Mouse (Mus musculus) liver, embryonic 11.5 days (tissue): Measurements from ENCODE around the gene 5730596B20Rik. TPM values are rescaled to one million over a fixed set of nuclear protein-coding genes. Genes with fewer than 3 reads are reported as not detected.

Experiments
- ATAC-seq: fragments of 200-750 bp; cut with Nextera tagmentation; replicated peaks from 2 replicates; pipeline ENCODE4 v1.8.0; 2017; ENCODE audit warnings: moderate number of reproducible peaks, mild to moderate bottlenecking, moderate TSS enrichment, moderate library complexity; ENCODE audit not compliant: low FRiP score
- DNase-seq: peaks from one replicate; pipeline ENCODE4 v3.0.0-alpha.2; 2017; ENCODE audit warnings: low spot score
- H3K27ac ChIP-seq: fragments of 300-500 bp; sonication (generic); 2 replicates; pipeline ENCODE4 v1.5.1; 2014; ENCODE audit warnings: mild to moderate bottlenecking, low read depth, low read length, control low read depth
- H3K27me3 ChIP-seq: fragments of 300-500 bp; sonication (generic); replicated peaks from 2 replicates; pipeline ENCODE4 v1.6.1; 2014; ENCODE audit warnings: low read length, mixed read lengths; ENCODE audit not compliant: control insufficient read depth, insufficient read depth
- H3K36me3 ChIP-seq: fragments of 300-500 bp; sonication (generic); 2 replicates; pipeline ENCODE4 v1.6.1; 2014; ENCODE audit warnings: mild to moderate bottlenecking, low read length, moderate library complexity, mixed read lengths; ENCODE audit not compliant: control insufficient read depth, insufficient read depth
- H3K4me1 ChIP-seq: fragments of 300-500 bp; sonication (generic); replicated peaks from 2 replicates; pipeline ENCODE4 v1.6.1; 2014; ENCODE audit warnings: low read length, mixed read lengths; ENCODE audit not compliant: control insufficient read depth, insufficient read depth
- H3K4me2 ChIP-seq: fragments of 300-500 bp; sonication (generic); 2 replicates; pipeline ENCODE4 v1.6.1; 2014; ENCODE audit warnings: mild to moderate bottlenecking, control low read depth, moderate library complexity
- H3K4me3 ChIP-seq: fragments of 300-500 bp; sonication (generic); 2 replicates; pipeline ENCODE4 v1.5.1; 2014; ENCODE audit warnings: low read depth, low read length, control low read depth
- H3K9ac ChIP-seq: fragments of 300-500 bp; sonication (generic); 2 replicates; pipeline ENCODE4 v1.6.1; 2014; ENCODE audit warnings: low read depth, low read length, control low read depth
- H3K9me3 ChIP-seq: fragments of 300-500 bp; sonication (generic); 2 replicates; pipeline ENCODE4 v1.6.1; 2016; ENCODE audit warnings: low read length, inconsistent platforms, mixed read lengths; ENCODE audit not compliant: control insufficient read depth
- WGBS: fragments of 180-500 bp; shearing (Covaris S2); extraction: QIAGEN DNeasy Blood & Tissue Kit; methylation state at CpG from one replicate; pipeline ENCODE4 v1.1.7; 2014; 5-methylcytosine and 5-hydroxymethylcytosine counted together
- polyA plus RNA-seq: library from polyadenylated mRNA; unstranded; fragments of >200 nt; fragmentation: Nextera tagmentation; extraction: Ambion mirVana; gene quantifications from 2 replicates; pipeline ENCODE4 v1.2.1, GENCODE M21; 2014

Gene 5730596B20Rik
- polyA plus RNA-seq, 1 experiment from 2014 or later, result 1.0 TPM

GRCm38 (mm10) chr6:52208072-52208867, 31.0 kb downstream of the 5730596B20Rik start, which contains the start of gene Hoxa6:
Gene Hoxa6 (minus strand): TSS chr6:52208722.
- Histone ChIP-seq H3K9me3 (no peaks in the 10 kb centered on the region), H3K36me3 (no peaks in the 10 kb centered on the region), H3K27ac (no peak within 1 kb of the TSS), H3K4me2 (peak within 1 kb of the TSS; percentile 49), H3K9ac (no peak within 1 kb of the TSS), H3K27me3 (peaks cover 99% of the 10 kb centered on the region), H3K4me3 (peak within 1 kb of the TSS; percentile 11), H3K4me1 (no peaks in the 10 kb centered on the region; the same call in none of the 2 replicates)
- no peak for DNase-seq
- 4% methylated on average over 47 of the region's 47 CpGs for WGBS
- no peak for ATAC-seq

DNA sequence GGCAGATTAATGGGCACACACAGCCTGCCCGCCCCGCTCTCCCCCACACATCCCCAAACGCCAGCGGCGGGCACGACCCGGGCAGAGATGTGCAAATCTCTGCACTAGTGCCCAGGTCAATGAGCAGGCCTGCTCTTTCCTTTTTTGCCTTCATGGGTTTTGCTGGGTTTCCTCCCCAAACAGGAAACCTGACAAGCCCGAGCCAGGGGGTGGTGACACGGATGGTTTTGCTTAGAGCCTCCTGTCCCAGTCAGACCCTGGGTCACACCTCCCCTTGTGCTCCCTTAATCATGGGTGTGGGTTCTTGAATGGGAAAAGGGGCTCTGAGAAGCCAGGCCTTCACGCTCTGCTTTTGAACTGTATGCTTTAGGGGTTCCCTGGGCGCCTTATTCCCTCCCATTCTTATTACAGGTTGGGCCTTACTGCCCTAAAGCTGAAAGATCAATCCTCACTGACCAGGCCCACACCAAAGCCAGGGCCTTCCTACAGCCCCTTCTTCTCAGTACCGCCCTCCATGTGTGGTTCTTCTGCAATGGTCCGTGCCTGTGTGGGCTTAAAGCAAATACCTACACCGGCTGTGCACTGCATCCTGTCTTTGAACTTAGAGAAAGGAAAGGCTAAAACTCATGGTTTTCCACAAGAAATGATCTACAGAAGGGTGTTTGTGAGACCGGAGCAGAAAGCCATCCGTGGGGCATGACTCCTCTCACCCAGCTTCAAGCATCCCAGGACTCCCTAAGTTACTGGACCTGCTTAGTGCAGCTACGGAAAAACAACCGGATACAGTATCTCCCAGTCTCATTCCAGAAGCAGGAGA, 31.8 kb downstream of the 5730596B20Rik start:
- Histone ChIP-seq H3K27me3 (peaks cover 99% of the 10 kb centered on the region), H3K36me3 (no peaks in the 10 kb centered on the region), H3K9ac (no peak overlapping the region), H3K4me3 (peak overlapping the region; percentile 11), H3K27ac (no peak overlapping the region), H3K4me1 (no peaks in the 10 kb centered on the region; the same call in none of the 2 replicates), H3K4me2 (peak overlapping the region; percentile 49), H3K9me3 (no peaks in the 10 kb centered on the region)
- ATAC-seq (no peak), DNase-seq (no peak)
- WGBS, result 8% methylated on average over 18 of the region's 18 CpGs

DNA sequence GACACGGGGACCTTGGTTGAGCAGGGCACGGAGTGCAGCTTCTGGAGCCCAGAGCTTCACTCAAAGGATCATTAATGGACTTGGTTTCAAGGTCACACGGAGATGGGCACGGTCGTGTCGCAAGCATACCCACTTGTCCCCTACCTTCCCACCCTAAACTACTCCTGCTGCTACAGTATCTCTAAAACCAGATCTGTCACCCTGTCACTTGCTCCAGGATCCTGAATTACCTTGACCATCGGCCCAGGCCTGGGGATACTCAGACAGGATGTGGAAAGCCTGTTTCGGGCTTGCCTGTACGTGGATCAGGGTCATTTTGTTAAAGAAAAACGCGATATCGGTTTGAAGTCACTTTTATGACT, 32.4 kb downstream of the 5730596B20Rik start:
- ATAC-seq (no peak), DNase-seq (no peak)
- Histone ChIP-seq H3K27me3 (peaks cover 99% of the 10 kb centered on the region), H3K4me2 (peak overlapping the region; percentile 49; the same call in 1 of the 2 replicates), H3K4me3 (no peak overlapping the region), H3K27ac (no peak overlapping the region), H3K9ac (no peak overlapping the region), H3K4me1 (no peaks in the 10 kb centered on the region; the same call in none of the 2 replicates), H3K9me3 (no peaks in the 10 kb centered on the region), H3K36me3 (no peaks in the 10 kb centered on the region)
- WGBS, result 7% methylated on average over 12 of the region's 12 CpGs

GRCm38 (mm10) chr6:52211170-52211935, 34.1 kb downstream of the 5730596B20Rik start:
- Histone ChIP-seq H3K27me3 (peaks cover 99% of the 10 kb centered on the region), H3K27ac (no peak overlapping the region), H3K4me2 (peak overlapping the region; percentile 48), H3K9ac (no peak overlapping the region), H3K4me1 (no peaks in the 10 kb centered on the region; the same call in none of the 2 replicates), H3K9me3 (no peaks in the 10 kb centered on the region), H3K36me3 (no peaks in the 10 kb centered on the region), H3K4me3 (peak overlapping the region; percentile 29)
- DNase-seq (no peak), ATAC-seq (no peak; the same call in 1 of the 2 replicates)
- 3% methylated on average over 37 of the region's 37 CpGs for WGBS

DNA sequence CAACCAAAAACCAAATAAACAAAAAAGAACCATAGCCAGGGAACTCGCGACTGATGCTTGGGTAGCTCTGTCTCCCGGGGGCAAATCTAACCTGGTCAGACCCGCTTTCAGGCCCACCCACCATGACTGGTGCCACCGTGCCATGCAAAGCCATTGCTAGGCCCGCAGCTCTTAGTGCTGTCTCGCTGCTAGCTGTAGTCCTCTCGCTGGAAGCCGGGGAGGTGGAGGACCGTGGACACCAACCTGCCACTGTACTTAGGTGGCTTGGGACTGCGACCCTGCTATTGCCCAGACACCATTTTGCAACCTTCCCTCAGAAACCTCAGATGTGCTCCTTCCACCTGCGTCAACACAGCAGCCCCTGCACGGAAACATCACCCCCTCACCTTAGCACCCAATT, 34.7 kb downstream of the 5730596B20Rik start:
- no peaks in the 10 kb centered on the region for H3K36me3 ChIP-seq
- no peaks in the 10 kb centered on the region for H3K9me3 ChIP-seq
- H3K4me3 ChIP-seq, result peak overlapping the region; percentile 29
- no peaks in the 10 kb centered on the region; the same call in 1 of the 2 replicates for H3K4me1 ChIP-seq
- ATAC-seq (no peak), DNase-seq (no peak)
- WGBS, result 4% methylated on average over 13 of the region's 13 CpGs
- H3K27ac ChIP-seq, result no peak overlapping the region
- peaks cover 99% of the 10 kb centered on the region for H3K27me3 ChIP-seq
- no peak overlapping the region for H3K9ac ChIP-seq
- H3K4me2 ChIP-seq, result peak overlapping the region; percentile 48

DNA sequence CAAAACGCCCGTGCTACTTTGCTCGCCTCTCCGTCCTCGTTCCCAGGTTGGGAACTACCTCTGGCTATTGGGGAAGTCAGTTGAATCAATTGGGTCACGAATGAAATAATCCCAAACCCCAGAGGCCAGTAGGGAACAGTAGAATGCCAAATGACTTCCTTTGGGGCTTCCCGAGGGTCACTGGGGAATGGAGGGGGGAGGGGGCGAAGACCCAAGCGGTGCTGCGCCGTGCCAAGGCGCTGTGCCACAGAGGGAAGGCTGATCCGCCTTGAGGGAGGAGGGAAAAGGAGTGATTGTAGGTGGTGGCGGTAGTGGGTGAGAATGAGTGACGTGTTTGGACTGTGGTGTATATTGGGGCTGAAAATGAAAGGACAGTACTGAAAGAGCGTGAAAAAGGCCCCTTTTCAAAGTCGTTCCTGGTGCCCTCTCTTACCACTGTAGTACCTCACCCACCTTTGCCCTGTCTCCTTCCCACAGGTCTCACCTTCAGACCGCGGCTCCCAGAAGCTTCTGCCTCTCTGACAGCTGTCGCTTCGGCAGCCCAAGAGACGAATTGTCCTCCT, 35.3 kb downstream of the 5730596B20Rik start:
- Histone ChIP-seq H3K36me3 (no peaks in the 10 kb centered on the region), H3K4me2 (peak overlapping the region; percentile 48), H3K27me3 (peaks cover 99% of the 10 kb centered on the region), H3K9ac (no peak overlapping the region), H3K4me1 (no peaks in the 10 kb centered on the region; the same call in 1 of the 2 replicates), H3K27ac (no peak overlapping the region), H3K9me3 (no peaks in the 10 kb centered on the region), H3K4me3 (peak overlapping the region; percentile 29)
- 1% methylated on average over 22 of the region's 22 CpGs for WGBS
- DNase-seq, result no peak
- no peak for ATAC-seq

DNA sequence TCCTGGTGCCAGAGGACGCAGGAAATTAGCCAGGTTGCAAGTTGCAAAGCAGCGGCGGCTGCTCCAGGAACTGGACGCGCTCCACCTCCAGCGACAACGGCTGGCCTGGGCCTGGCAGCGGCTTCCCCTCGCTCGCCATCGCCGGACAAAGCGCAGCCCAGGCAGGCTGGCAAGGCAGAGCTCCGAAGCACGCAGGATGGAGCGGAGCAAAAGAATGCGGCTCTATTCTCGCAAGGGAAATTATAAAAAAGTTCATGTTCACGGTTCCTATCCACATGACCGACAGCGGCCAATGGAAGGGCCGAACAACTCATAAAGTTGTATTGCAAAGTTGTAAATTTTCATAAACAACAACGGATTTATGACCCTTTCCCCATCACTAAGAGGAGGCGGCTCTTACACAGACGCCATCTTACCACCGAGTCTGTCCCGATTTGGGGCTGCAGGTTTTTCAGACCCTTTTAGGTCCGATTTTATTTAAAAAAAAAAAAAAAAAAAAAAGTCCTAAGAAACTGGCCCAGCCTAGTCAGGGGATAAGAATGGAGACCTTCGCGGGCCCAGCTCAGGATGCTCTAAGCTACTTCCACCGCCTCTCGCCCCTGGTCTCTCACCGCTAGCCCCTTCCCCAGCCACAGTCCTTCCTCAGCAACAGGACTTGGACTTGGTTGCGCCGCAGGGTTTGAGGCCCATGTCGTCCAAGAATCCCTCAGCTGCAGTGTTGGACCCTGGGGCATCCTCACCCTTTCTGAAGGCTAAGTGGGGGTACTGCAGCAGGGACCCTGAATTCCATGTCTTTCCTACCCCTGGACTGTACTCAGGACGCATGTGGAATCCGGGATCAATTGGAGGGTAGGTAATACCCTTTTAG, 36.1 kb downstream of the 5730596B20Rik start, which contains the start of the genes Hoxa3 and Gm28308:
Gene Hoxa3 (minus strand): TSS at position 218 of the 868 bp plus-strand sequence.
Gene Gm28308 (minus strand): TSS at position 221 of the 868 bp plus-strand sequence.
- H3K36me3 ChIP-seq, result no peaks in the 10 kb centered on the region
- WGBS, result 3% methylated on average over 38 of the region's 38 CpGs
- DNase-seq (no peak), ATAC-seq (no peak)
- H3K9ac ChIP-seq, result no peak within 1 kb of the TSS
- H3K4me3 ChIP-seq, result peak within 1 kb of the TSS; percentile 29
- peak within 1 kb of the TSS; percentile 48 for H3K4me2 ChIP-seq
- H3K27me3 ChIP-seq, result peaks cover 100% of the 10 kb centered on the region
- H3K9me3 ChIP-seq, result no peaks in the 10 kb centered on the region
- no peaks in the 10 kb centered on the region; the same call in 1 of the 2 replicates for H3K4me1 ChIP-seq
- no peak within 1 kb of the TSS for H3K27ac ChIP-seq
